Mouse (Mus musculus): ENCODE results near the gene Hdgfl3. TPM values are rescaled to one million over a fixed set of nuclear protein-coding genes. Genes with fewer than 3 reads are reported as not detected.

Gene Hdgfl3
- 13.2 and 17.3 TPM in 2 replicates for polyA plus RNA-seq (2015; fragmentation: Nextera tagmentation; extraction: Ambion mirVana)

DNA sequence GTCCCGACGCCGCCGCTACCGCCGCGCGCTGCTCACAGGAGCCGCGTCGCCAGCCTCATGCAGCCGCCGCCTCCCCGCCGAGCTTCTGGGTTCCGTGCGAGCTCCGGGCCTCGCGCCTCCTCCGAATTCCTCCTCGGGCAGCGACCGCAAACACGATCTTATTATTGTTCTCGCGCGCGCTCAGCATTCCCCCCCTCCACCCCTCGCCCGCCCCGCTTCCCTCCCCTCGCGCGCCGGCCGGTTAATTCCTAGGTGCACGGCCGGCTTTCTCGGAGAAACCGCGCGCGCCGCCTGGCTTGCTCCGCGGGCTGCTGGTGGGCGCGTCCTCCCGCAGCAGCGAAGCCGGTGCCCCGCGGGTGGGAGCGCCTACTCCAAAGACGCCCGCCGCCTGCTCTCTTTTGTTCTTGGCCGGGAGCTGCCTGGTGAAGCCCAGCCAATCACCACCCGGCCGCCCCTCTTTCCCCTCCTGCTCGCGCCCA, at the start of gene Hdgfl3:
Gene Hdgfl3 (minus strand): TSS at position 207 of the 479 bp plus-strand sequence.

DNA sequence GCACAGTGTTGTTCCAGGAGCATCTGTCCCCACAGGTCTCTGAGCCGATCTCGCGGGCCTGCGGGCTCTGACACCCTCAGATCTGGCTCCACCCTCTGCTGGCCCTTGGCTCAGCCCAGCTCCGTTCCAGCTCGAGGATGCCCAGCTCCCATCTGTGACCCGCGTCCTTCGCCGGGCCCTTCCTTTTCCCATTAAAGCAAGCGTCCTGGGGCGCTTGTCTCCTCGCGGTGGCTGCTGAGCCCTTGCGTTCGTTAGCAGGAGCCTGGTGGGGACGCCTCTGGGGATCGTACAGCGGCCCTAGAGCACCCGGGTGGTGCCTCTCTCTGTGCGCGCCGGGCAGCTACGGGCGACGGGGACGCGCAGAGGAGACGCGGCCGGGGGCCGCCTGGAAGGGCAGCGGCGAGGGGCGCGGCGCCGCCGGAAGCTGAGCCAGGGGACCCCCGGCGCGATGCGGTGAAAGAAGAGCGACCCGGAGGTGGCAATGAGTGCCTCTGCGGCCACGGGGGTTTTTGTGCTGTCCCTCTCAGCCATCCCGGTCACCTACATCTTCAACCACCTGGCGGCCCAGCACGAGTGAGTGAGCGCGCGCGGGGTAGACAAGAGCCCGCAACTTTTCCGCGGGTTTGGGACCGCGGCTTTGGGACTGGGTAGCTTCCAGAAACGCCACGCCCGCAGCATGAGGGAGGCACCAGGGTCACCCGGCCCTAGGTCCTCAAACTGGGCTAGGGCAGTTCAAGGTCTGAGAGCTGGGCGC, 75.1 kb downstream of the Hdgfl3 start, which contains the start of gene Tm6sf1:
Gene Tm6sf1 (plus strand): TSS at position 34 of the 754 bp plus-strand sequence.

DNA sequence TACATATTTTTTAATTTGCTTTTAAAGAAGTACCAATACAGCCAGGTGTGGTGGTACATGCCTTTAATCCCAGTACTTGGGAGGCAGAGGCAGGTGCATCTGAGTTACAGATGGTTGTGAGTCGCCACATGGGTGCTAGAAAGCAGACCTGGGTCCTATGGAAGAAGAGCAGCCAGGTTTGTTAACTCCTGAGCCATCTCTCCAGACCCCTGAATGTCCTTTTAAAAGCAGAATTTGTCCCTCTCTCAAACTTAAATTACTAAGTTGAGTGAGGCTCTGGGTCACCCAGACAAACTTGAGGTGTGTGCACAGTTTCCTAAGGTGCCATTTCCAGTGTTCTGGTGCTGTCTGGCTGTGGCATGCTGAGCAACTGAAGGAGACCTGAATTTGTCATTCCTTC, 78.6 kb downstream of the Hdgfl3 start, which contains the start of gene Gm10160:
Gene Gm10160 (minus strand): TSS at position 101 of the 400 bp plus-strand sequence.

Other genes with a start within 250 kb of the Hdgfl3 start
- gene Homer2, start 226.9 kb downstream of the Hdgfl3 start, polyA plus RNA-seq (2015; fragmentation: Nextera tagmentation; extraction: Ambion mirVana), result 2.4 and 3.3 TPM in 2 replicates
- gene Ramac, start 171.5 kb downstream of the Hdgfl3 start, polyA plus RNA-seq (2015; fragmentation: Nextera tagmentation; extraction: Ambion mirVana), result 168 and 170 TPM in 2 replicates
- 84.2 and 99.0 TPM in 2 replicates for gene 3110040N11Rik, start 145.0 kb downstream of the Hdgfl3 start, polyA plus RNA-seq (2015; fragmentation: Nextera tagmentation; extraction: Ambion mirVana)
- 59.2 and 91.6 TPM in 2 replicates for gene Btbd1, start 105.0 kb downstream of the Hdgfl3 start, polyA plus RNA-seq (2015; fragmentation: Nextera tagmentation; extraction: Ambion mirVana)
- not detected in 2 replicates for gene Gm10160, start 78.7 kb downstream of the Hdgfl3 start, polyA plus RNA-seq (2015; fragmentation: Nextera tagmentation; extraction: Ambion mirVana)
- gene Tm6sf1, start 75.5 kb downstream of the Hdgfl3 start, polyA plus RNA-seq (2015; fragmentation: Nextera tagmentation; extraction: Ambion mirVana), result 9.0 TPM in 2 replicates
- 1.2 and 1.8 TPM in 2 replicates for gene Bnc1, start 57.8 kb upstream of the Hdgfl3 start, polyA plus RNA-seq (2015; fragmentation: Nextera tagmentation; extraction: Ambion mirVana)
- gene Sh3gl3, start 239.4 kb upstream of the Hdgfl3 start, polyA plus RNA-seq (2015; fragmentation: Nextera tagmentation; extraction: Ambion mirVana), result 20.5 and 21.4 TPM in 2 replicates

Measured in adrenal gland, postnatal 0 days (tissue).